Mouse (Mus musculus) liver, embryonic 14.5 days (tissue): ENCODE measurements around the gene Gm3854.

Source experiments
- CTCF ChIP-seq: IDR thresholded peaks from 2 replicates; pipeline ENCODE4 v1.5.1; 2016; ENCODE audit warnings: antibody characterized with exemption, low read depth, control low read depth
- EP300 ChIP-seq: IDR thresholded peaks from 2 replicates; pipeline ENCODE4 v1.6.1; 2016; ENCODE audit warnings: antibody characterized with exemption, low read depth

GRCm38 (mm10) chr7:6372993-6373392 lies 29.4 kb downstream of the Gm3854 start:
- TF ChIP-seq CTCF (no peak), EP300 (no peak)
